Mouse (Mus musculus) C2C12 (cell line): ENCODE measurements around the gene Arhgap31.

ENCODE experiments used
- CEBPB ChIP-seq: IDR thresholded peaks from one replicate; pipeline ENCODE4 v1.6.1; 2011; ENCODE audit warnings: low read depth, mild to moderate bottlenecking, control low read depth, moderate library complexity
- CTCF ChIP-seq: IDR thresholded peaks from one replicate; pipeline ENCODE4 v1.5.1; 2011; ENCODE audit not compliant: control insufficient read depth, insufficient read depth, insufficient read length
- FOSL1 ChIP-seq: IDR thresholded peaks from one replicate; pipeline ENCODE4 v1.8.0; 2011; ENCODE audit warnings: mild to moderate bottlenecking, low read length; ENCODE audit not compliant: poor library complexity, insufficient read depth, severe bottlenecking
- MAX ChIP-seq: IDR thresholded peaks from one replicate; pipeline ENCODE4 v1.6.1; 2011; ENCODE audit warnings: mild to moderate bottlenecking, control low read depth
- MYOD1 ChIP-seq: IDR thresholded peaks from one replicate; pipeline ENCODE4 v1.6.1; 2011; ENCODE audit warnings: low read depth; ENCODE audit not compliant: control insufficient read depth, insufficient read length
- USF1 ChIP-seq: IDR thresholded peaks from one replicate; pipeline ENCODE4 v1.6.1; 2011; ENCODE audit warnings: low read depth, mild to moderate bottlenecking, control low read depth, moderate library complexity

DNA sequence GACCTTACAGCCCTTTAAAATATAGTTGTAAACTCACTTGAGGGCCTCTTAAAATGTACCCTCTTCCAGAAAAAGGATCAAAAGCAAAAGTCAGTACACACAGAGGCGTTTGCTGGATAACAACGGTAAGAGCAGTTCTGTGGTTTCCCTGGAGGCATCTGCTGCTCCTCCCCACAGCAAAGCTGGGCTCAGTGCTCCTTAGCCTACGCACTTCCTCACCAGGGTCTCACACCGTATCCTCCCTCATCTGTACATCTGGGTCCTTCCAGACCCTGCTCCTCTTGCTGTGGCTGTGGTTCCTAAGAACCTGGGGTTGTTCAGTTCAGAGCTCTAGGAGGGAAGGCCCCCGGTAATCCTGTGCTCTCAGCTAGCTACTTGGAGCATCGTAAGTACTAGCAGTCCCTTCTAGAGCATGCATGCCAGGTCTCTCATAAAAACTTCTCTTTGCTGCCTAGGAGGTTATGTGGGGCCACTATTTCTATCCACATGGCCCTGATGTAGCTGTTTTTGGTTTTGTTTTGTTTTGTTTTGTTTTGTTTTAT, 47.8 kb upstream of the Arhgap31 start:
- no peak for TF ChIP-seq MAX
- TF ChIP-seq CTCF = no peak
- no peak for TF ChIP-seq USF1
- no peak for TF ChIP-seq CEBPB
- no peak for TF ChIP-seq FOSL1
- TF ChIP-seq MYOD1 = no peak
